Mouse (Mus musculus) heart, embryonic 11.5 days (tissue): ENCODE results near the gene Myo10. TPM values are rescaled to one million over a fixed set of nuclear protein-coding genes. Genes with fewer than 3 reads are reported as not detected.

Experiments
- ATAC-seq: fragments of 200-750 bp; cut with Nextera tagmentation; replicated peaks from 2 replicates; pipeline ENCODE4 v1.8.0; 2017; ENCODE audit warnings: moderate library complexity; ENCODE audit not compliant: insufficient number of reproducible peaks, low FRiP score, low TSS enrichment
- H3K27ac ChIP-seq: fragments of 300-500 bp; sonication (generic); 2 replicates; pipeline ENCODE4 v1.5.1; 2014; ENCODE audit warnings: mild to moderate bottlenecking, low read depth, low read length
- H3K27me3 ChIP-seq: fragments of 300-500 bp; sonication (generic); 2 replicates; pipeline ENCODE4 v1.6.1; 2014; ENCODE audit warnings: mild to moderate bottlenecking, low read length, mixed read lengths; ENCODE audit not compliant: control insufficient read depth, insufficient read depth
- H3K36me3 ChIP-seq: fragments of 300-500 bp; sonication (generic); 2 replicates; pipeline ENCODE4 v1.6.1; 2014; ENCODE audit warnings: mild to moderate bottlenecking, low read length, moderate library complexity, mixed read lengths; ENCODE audit not compliant: control insufficient read depth, insufficient read depth
- H3K4me1 ChIP-seq: fragments of 300-500 bp; sonication (generic); 2 replicates; pipeline ENCODE4 v1.6.1; 2014; ENCODE audit warnings: low read length; ENCODE audit not compliant: control insufficient read depth, insufficient read depth
- H3K4me2 ChIP-seq: fragments of 300-500 bp; sonication (generic); 2 replicates; pipeline ENCODE4 v1.6.1; 2014; ENCODE audit warnings: mild to moderate bottlenecking, moderate library complexity
- H3K4me3 ChIP-seq: fragments of 300-500 bp; sonication (generic); 2 replicates; pipeline ENCODE4 v1.5.1; 2014; ENCODE audit warnings: low read depth, low read length
- H3K9ac ChIP-seq: fragments of 300-500 bp; sonication (generic); 2 replicates; pipeline ENCODE4 v1.6.1; 2014; ENCODE audit warnings: mild to moderate bottlenecking, low read depth, low read length, moderate library complexity
- H3K9me3 ChIP-seq: fragments of 300-500 bp; sonication (generic); replicated peaks from 2 replicates; pipeline ENCODE4 v1.6.1; 2016; ENCODE audit warnings: low read length; ENCODE audit not compliant: control insufficient read depth
- WGBS: fragments of 180-500 bp; shearing (Covaris S2); extraction: QIAGEN DNeasy Blood & Tissue Kit; methylation state at CpG from one replicate; pipeline ENCODE4 v1.1.7; 2014; ENCODE audit not compliant: insufficient replicate concordance; 5-methylcytosine and 5-hydroxymethylcytosine counted together
- polyA plus RNA-seq: library from polyadenylated mRNA; unstranded; fragments of >200 nt; fragmentation: Nextera tagmentation; extraction: Ambion mirVana; gene quantifications from 2 replicates; pipeline ENCODE4 v1.2.1, GENCODE M21; 2014

Gene Myo10
- polyA plus RNA-seq, 1 experiment from 2014 or later: 15.4 TPM

GRCm38 (mm10) chr15:25694749-25695148 lies 72.4 kb downstream of the Myo10 start:
- no peak for ATAC-seq
- no peak overlapping the region for H3K4me2 ChIP-seq
- no peaks in the 10 kb centered on the region for H3K9me3 ChIP-seq
- H3K4me1 ChIP-seq: no peaks in the 10 kb centered on the region
- H3K9ac ChIP-seq: no peak overlapping the region
- H3K4me3 ChIP-seq: no peak overlapping the region
- no peak overlapping the region for H3K27ac ChIP-seq
- WGBS: 90% methylated on average over 3 of the region's 4 CpGs
- H3K27me3 ChIP-seq: peaks cover 6% of the 10 kb centered on the region; the same call in 1 of the 2 replicates
- no peaks in the 10 kb centered on the region for H3K36me3 ChIP-seq

- Histone ChIP-seq H3K27me3 (peaks cover 6% of the 10 kb centered on the region; the same call in 1 of the 2 replicates), H3K4me3 (no peak overlapping the region), H3K4me1 (no peaks in the 10 kb centered on the region), H3K27ac (no peak overlapping the region), H3K36me3 (no peaks in the 10 kb centered on the region), H3K4me2 (no peak overlapping the region), H3K9me3 (no peaks in the 10 kb centered on the region), H3K9ac (no peak overlapping the region)
- ATAC-seq: no peak
- 91% methylated on average over 3 of the region's 3 CpGs for WGBS
Observed at GRCm38 (mm10) chr15:25695253-25695652, 72.9 kb downstream of the Myo10 start.

GRCm38 (mm10) chr15:25695883-25696282 lies 73.6 kb downstream of the Myo10 start:
- no peaks in the 10 kb centered on the region for H3K4me1 ChIP-seq
- WGBS: 66% methylated on average over 7 of the region's 7 CpGs
- peaks cover 6% of the 10 kb centered on the region; the same call in 1 of the 2 replicates for H3K27me3 ChIP-seq
- no peak overlapping the region for H3K4me3 ChIP-seq
- H3K9me3 ChIP-seq: no peaks in the 10 kb centered on the region
- H3K27ac ChIP-seq: no peak overlapping the region
- no peak overlapping the region for H3K9ac ChIP-seq
- no peak for ATAC-seq
- no peak overlapping the region for H3K4me2 ChIP-seq
- no peaks in the 10 kb centered on the region for H3K36me3 ChIP-seq

GRCm38 (mm10) chr15:25696660-25697059 lies 74.3 kb downstream of the Myo10 start:
- 92% methylated on average over 6 of the region's 6 CpGs for WGBS
- no peak overlapping the region for H3K27ac ChIP-seq
- no peaks in the 10 kb centered on the region for H3K36me3 ChIP-seq
- H3K9me3 ChIP-seq: no peaks in the 10 kb centered on the region
- H3K4me1 ChIP-seq: no peaks in the 10 kb centered on the region
- no peak overlapping the region for H3K9ac ChIP-seq
- H3K4me3 ChIP-seq: no peak overlapping the region
- ATAC-seq: no peak
- peaks cover 6% of the 10 kb centered on the region; the same call in 1 of the 2 replicates for H3K27me3 ChIP-seq
- H3K4me2 ChIP-seq: no peak overlapping the region

GRCm38 (mm10) chr15:25699032-25699557 lies 76.8 kb downstream of the Myo10 start:
- no peaks in the 10 kb centered on the region for H3K4me1 ChIP-seq
- H3K9ac ChIP-seq: no peak overlapping the region
- no peak overlapping the region for H3K27ac ChIP-seq
- no peaks in the 10 kb centered on the region for H3K9me3 ChIP-seq
- no peak overlapping the region for H3K4me2 ChIP-seq
- no peaks in the 10 kb centered on the region for H3K36me3 ChIP-seq
- 67% methylated on average over 4 of the region's 4 CpGs for WGBS
- ATAC-seq: no peak
- H3K4me3 ChIP-seq: no peak overlapping the region
- no peaks in the 10 kb centered on the region for H3K27me3 ChIP-seq

GRCm38 (mm10) chr15:25702602-25703001 lies 80.3 kb downstream of the Myo10 start:
- Histone ChIP-seq H3K4me1 (no peaks in the 10 kb centered on the region), H3K27me3 (no peaks in the 10 kb centered on the region), H3K36me3 (no peaks in the 10 kb centered on the region), H3K9ac (no peak overlapping the region), H3K4me2 (no peak overlapping the region), H3K4me3 (no peak overlapping the region), H3K27ac (no peak overlapping the region), H3K9me3 (no peaks in the 10 kb centered on the region)
- no peak for ATAC-seq
- 97% methylated on average over 5 of the region's 5 CpGs for WGBS

- WGBS: 86% methylated on average over 11 of the region's 11 CpGs
- no peaks in the 10 kb centered on the region for H3K9me3 ChIP-seq
- no peak overlapping the region for H3K4me3 ChIP-seq
- no peak overlapping the region for H3K4me2 ChIP-seq
- no peak overlapping the region for H3K27ac ChIP-seq
- no peaks in the 10 kb centered on the region for H3K27me3 ChIP-seq
- H3K9ac ChIP-seq: no peak overlapping the region
- no peaks in the 10 kb centered on the region for H3K4me1 ChIP-seq
- no peaks in the 10 kb centered on the region for H3K36me3 ChIP-seq
- ATAC-seq: no peak
Observed at GRCm38 (mm10) chr15:25704809-25705585, 82.7 kb downstream of the Myo10 start.

GRCm38 (mm10) chr15:25706874-25707554 lies 84.7 kb downstream of the Myo10 start:
- Histone ChIP-seq H3K4me2 (no peak overlapping the region), H3K9ac (no peak overlapping the region), H3K36me3 (no peaks in the 10 kb centered on the region), H3K4me3 (no peak overlapping the region), H3K27ac (no peak overlapping the region), H3K4me1 (no peaks in the 10 kb centered on the region), H3K27me3 (no peaks in the 10 kb centered on the region), H3K9me3 (no peaks in the 10 kb centered on the region)
- WGBS: 82% methylated on average over 19 of the region's 19 CpGs
- no peak for ATAC-seq
